Mouse (Mus musculus) limb, embryonic 11.5 days (tissue): ENCODE measurements around the gene Mmp8. TPM values are rescaled to one million over a fixed set of nuclear protein-coding genes. Genes with fewer than 3 reads are reported as not detected.

Source experiments
- ATAC-seq: fragments of 200-750 bp; cut with Nextera tagmentation; 2 replicates; pipeline ENCODE4 v1.8.0; 2017; ENCODE audit warnings: low read depth; ENCODE audit not compliant: insufficient number of reproducible peaks, low FRiP score, low TSS enrichment
- DNase-seq: peaks from one replicate; pipeline ENCODE4 v3.0.0-alpha.2; 2015; ENCODE audit warnings: low spot score
- H3K27ac ChIP-seq: fragments of 300-500 bp; sonication (generic); replicated peaks from 2 replicates; pipeline ENCODE4 v1.5.1; 2014; ENCODE audit warnings: low read depth, mild to moderate bottlenecking, low read length
- H3K27me3 ChIP-seq: fragments of 300-500 bp; sonication (generic); 2 replicates; pipeline ENCODE4 v1.6.1; 2014; ENCODE audit warnings: mild to moderate bottlenecking, low read length, mixed read lengths; ENCODE audit not compliant: control insufficient read depth, insufficient read depth
- H3K36me3 ChIP-seq: fragments of 300-500 bp; sonication (generic); 2 replicates; pipeline ENCODE4 v1.6.1; 2014; ENCODE audit warnings: mild to moderate bottlenecking, low read length, moderate library complexity, mixed read lengths; ENCODE audit not compliant: control insufficient read depth, insufficient read depth
- H3K4me1 ChIP-seq: fragments of 300-500 bp; sonication (generic); 2 replicates; pipeline ENCODE4 v1.6.1; 2014; ENCODE audit warnings: low read length, mixed read lengths; ENCODE audit not compliant: control insufficient read depth, insufficient read depth
- H3K4me2 ChIP-seq: fragments of 300-500 bp; sonication (generic); 2 replicates; pipeline ENCODE4 v1.6.1; 2014; ENCODE audit warnings: low read depth, mild to moderate bottlenecking, moderate library complexity; ENCODE audit not compliant: severe bottlenecking
- H3K4me3 ChIP-seq: fragments of 300-500 bp; sonication (generic); 2 replicates; pipeline ENCODE4 v1.5.1; 2014; ENCODE audit warnings: low read depth, low read length
- H3K9ac ChIP-seq: fragments of 300-500 bp; sonication (generic); 2 replicates; pipeline ENCODE4 v1.6.1; 2014; ENCODE audit warnings: mild to moderate bottlenecking, low read length
- H3K9me3 ChIP-seq: fragments of 300-500 bp; sonication (generic); 2 replicates; pipeline ENCODE4 v1.6.1; 2016; ENCODE audit warnings: low read length; ENCODE audit not compliant: control insufficient read depth
- WGBS: fragments of 180-500 bp; shearing (Covaris S2); extraction: QIAGEN DNeasy Blood & Tissue Kit; methylation state at CpG from one replicate; pipeline ENCODE4 v1.1.7; 2014; 5-methylcytosine and 5-hydroxymethylcytosine counted together
- polyA plus RNA-seq: library from polyadenylated mRNA; unstranded; fragments of >200 nt; fragmentation: Nextera tagmentation; extraction: Ambion mirVana; gene quantifications from 2 replicates; pipeline ENCODE4 v1.2.1, GENCODE M21; 2014

The Mmp8 gene
- polyA plus RNA-seq, 1 experiment from 2014 or later = 0.08 TPM

DNA sequence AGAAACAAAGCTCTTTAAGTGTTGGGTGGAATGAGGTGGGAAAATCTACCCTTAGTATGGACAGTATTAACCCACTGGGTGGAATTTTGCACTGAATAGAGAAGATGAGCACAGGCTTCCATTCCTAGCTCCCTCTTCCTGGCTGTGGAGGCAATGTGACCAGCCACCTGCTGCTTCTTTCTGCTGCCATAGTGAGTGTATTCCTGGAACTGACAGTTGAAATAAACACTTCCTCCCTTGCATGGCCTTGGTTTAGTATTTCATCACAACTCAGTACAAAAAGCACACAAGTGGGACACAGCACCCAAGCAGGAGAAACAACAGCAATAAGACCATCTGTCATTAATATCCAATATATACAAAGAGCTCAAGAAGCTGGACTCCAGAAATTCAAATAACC is 6.3 kb upstream of the Mmp8 start:
- ATAC-seq (no peak), DNase-seq (no peak)
- Histone ChIP-seq H3K4me3 (no peak overlapping the region), H3K9me3 (no peaks in the 10 kb centered on the region), H3K27me3 (no peaks in the 10 kb centered on the region), H3K4me1 (no peaks in the 10 kb centered on the region), H3K27ac (no peak overlapping the region), H3K4me2 (no peak overlapping the region), H3K9ac (no peak overlapping the region), H3K36me3 (no peaks in the 10 kb centered on the region)

GRCm38 (mm10) chr9:7553536-7553935 is 4.7 kb upstream of the Mmp8 start:
- Histone ChIP-seq H3K27ac (no peak overlapping the region), H3K9me3 (no peaks in the 10 kb centered on the region), H3K27me3 (no peaks in the 10 kb centered on the region), H3K4me1 (no peaks in the 10 kb centered on the region), H3K9ac (no peak overlapping the region), H3K4me3 (no peak overlapping the region), H3K36me3 (no peaks in the 10 kb centered on the region), H3K4me2 (no peak overlapping the region)
- no peak for DNase-seq
- 82% methylated on average over 3 of the region's 3 CpGs for WGBS
- ATAC-seq = no peak

- no peak for ATAC-seq
- H3K36me3 ChIP-seq = no peaks in the 10 kb centered on the region
Observed at GRCm38 (mm10) chr9:7554382-7554781, 3.9 kb upstream of the Mmp8 start.

GRCm38 (mm10) chr9:7560026-7560425 is 1.8 kb downstream of the Mmp8 start:
- Histone ChIP-seq H3K36me3 (no peaks in the 10 kb centered on the region), H3K4me1 (no peaks in the 10 kb centered on the region), H3K9me3 (no peaks in the 10 kb centered on the region), H3K4me2 (no peak overlapping the region), H3K9ac (no peak overlapping the region), H3K27ac (no peak overlapping the region), H3K4me3 (no peak overlapping the region), H3K27me3 (no peaks in the 10 kb centered on the region)
- ATAC-seq (no peak), DNase-seq (no peak)
- WGBS = 87% methylated on average over 4 of the region's 4 CpGs

More at GRCm38 (mm10) chr9:7554382-7554781, 3.9 kb upstream of the Mmp8 start:
- no peak overlapping the region for H3K4me2 ChIP-seq
- H3K27ac ChIP-seq = no peak overlapping the region
- DNase-seq = no peak
- H3K4me3 ChIP-seq = no peak overlapping the region
- no peak overlapping the region for H3K9ac ChIP-seq
- no peaks in the 10 kb centered on the region for H3K9me3 ChIP-seq
- 28% methylated on average over 3 of the region's 3 CpGs for WGBS
- no peaks in the 10 kb centered on the region for H3K27me3 ChIP-seq
- H3K4me1 ChIP-seq = no peaks in the 10 kb centered on the region

DNA sequence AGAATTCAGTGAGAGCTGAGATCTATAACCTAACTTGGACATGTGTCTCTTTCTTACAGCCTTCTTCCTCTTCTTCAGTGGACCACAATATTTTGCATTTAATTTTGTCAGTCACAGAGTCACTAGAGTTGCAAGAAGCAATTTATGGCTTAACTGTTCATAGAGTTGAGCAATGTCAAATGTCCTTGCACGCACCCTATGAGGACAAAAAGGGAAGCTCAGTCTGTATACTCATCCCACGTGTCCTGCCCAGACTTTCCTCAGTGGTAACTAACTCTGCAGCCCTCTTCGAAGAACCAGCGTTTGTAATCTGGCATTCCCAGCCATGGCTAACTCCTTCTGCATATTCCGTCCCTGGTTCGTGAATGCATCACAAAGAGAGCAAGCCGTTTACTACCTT is 9.1 kb downstream of the Mmp8 start:
- Histone ChIP-seq H3K4me3 (no peak overlapping the region), H3K9me3 (no peaks in the 10 kb centered on the region), H3K27me3 (no peaks in the 10 kb centered on the region), H3K27ac (no peak overlapping the region), H3K4me2 (no peak overlapping the region), H3K36me3 (no peaks in the 10 kb centered on the region), H3K9ac (no peak overlapping the region), H3K4me1 (no peaks in the 10 kb centered on the region)
- no peak for ATAC-seq
- DNase-seq = no peak
- 68% methylated on average over 7 of the region's 7 CpGs for WGBS

- ATAC-seq (no peak), DNase-seq (no peak)
- Histone ChIP-seq H3K4me1 (no peaks in the 10 kb centered on the region), H3K36me3 (no peaks in the 10 kb centered on the region), H3K4me3 (no peak overlapping the region), H3K4me2 (no peak overlapping the region), H3K27me3 (no peaks in the 10 kb centered on the region), H3K9me3 (no peaks in the 10 kb centered on the region), H3K27ac (no peak overlapping the region), H3K9ac (no peak overlapping the region)
- 55% methylated on average over 2 of the region's 2 CpGs for WGBS
Observed at GRCm38 (mm10) chr9:7567923-7568322, 9.7 kb downstream of the Mmp8 start.

- H3K9me3 ChIP-seq = no peaks in the 10 kb centered on the region
- DNase-seq = no peak
- no peak overlapping the region for H3K4me3 ChIP-seq
- no peak overlapping the region for H3K9ac ChIP-seq
- WGBS = 91% methylated on average over 1 of the region's 1 CpGs
- no peak overlapping the region for H3K27ac ChIP-seq
- H3K27me3 ChIP-seq = no peaks in the 10 kb centered on the region
- H3K4me1 ChIP-seq = no peaks in the 10 kb centered on the region
- no peak overlapping the region for H3K4me2 ChIP-seq
- no peaks in the 10 kb centered on the region for H3K36me3 ChIP-seq
- ATAC-seq = no peak
Observed at GRCm38 (mm10) chr9:7570485-7570884, 12.2 kb downstream of the Mmp8 start.

- Histone ChIP-seq H3K27me3 (no peaks in the 10 kb centered on the region), H3K36me3 (no peaks in the 10 kb centered on the region), H3K27ac (no peak within 1 kb of the TSS), H3K4me1 (no peaks in the 10 kb centered on the region), H3K4me2 (no peak within 1 kb of the TSS), H3K9ac (no peak within 1 kb of the TSS), H3K9me3 (no peaks in the 10 kb centered on the region), H3K4me3 (no peak within 1 kb of the TSS)
- WGBS = 55% methylated on average over 4 of the region's 4 CpGs
- ATAC-seq (no peak), DNase-seq (no peak)
Observed at GRCm38 (mm10) chr9:7571162-7571561, 12.9 kb downstream of the Mmp8 start, which contains the start of gene Mmp27. Mmp27 (plus strand) TSS chr9:7571396.

GRCm38 (mm10) chr9:7572188-7572587 is 13.9 kb downstream of the Mmp8 start:
- H3K9ac ChIP-seq = no peak overlapping the region
- 86% methylated on average over 7 of the region's 7 CpGs for WGBS

More at GRCm38 (mm10) chr9:7572188-7572587, 13.9 kb downstream of the Mmp8 start:
- H3K36me3 ChIP-seq = no peaks in the 10 kb centered on the region
- DNase-seq (no peak), ATAC-seq (no peak)
- no peak overlapping the region for H3K4me3 ChIP-seq
- no peaks in the 10 kb centered on the region for H3K4me1 ChIP-seq
- no peaks in the 10 kb centered on the region for H3K9me3 ChIP-seq
- H3K4me2 ChIP-seq = no peak overlapping the region
- H3K27ac ChIP-seq = no peak overlapping the region
- H3K27me3 ChIP-seq = no peaks in the 10 kb centered on the region
